Mouse (Mus musculus): ENCODE measurements around the gene Disp1. TPM values are rescaled to one million over a fixed set of nuclear protein-coding genes. Genes with fewer than 3 reads are reported as not detected.

The Disp1 gene
- polyA plus RNA-seq, 1 experiment from 2014 or later, result 7.5 TPM

DNA sequence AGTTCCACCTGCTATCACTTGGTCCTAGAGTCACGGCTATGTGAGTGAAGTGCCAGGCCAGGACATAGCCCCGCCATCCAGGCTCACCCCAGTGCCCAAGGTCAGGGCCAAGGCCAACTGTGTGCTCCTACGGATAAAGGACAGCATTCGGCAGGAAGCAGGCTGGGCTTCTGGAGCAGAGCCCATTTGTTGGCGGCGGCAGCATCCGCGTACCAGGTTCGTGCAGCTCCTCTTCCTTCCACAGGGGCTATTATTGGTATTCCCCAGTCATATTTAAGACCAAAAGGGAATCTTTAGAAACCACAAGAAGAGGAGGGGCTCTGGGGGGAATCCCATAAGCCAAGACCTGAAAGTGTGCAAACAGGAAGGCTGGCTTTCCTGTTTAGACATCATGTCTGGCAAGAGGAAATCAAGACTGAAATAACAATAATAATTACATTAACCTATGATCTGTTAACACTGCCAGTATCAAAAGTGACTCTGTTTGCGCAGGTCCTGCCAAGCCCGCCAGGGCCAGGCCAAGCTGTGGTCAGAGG lies 180.4 kb downstream of the Disp1 start:
- Histone ChIP-seq H3K9ac (ENCODE audit: low read depth, low read length) (no peak overlapping the region), H3K27me3 (replicated peaks; ENCODE audit: control insufficient read depth, insufficient read depth, low read length) (0 out of 2 replicates have a peak, but pooled peaks cover 3% of the 10 kb centered on the region), H3K36me3 (ENCODE audit: control insufficient read depth, insufficient read depth, low read length) (no peaks in the 10 kb centered on the region), H3K4me1 (ENCODE audit: control insufficient read depth, insufficient read depth, low read depth, low read length) (no peaks in the 10 kb centered on the region; the same call in 1 of the 2 replicates), H3K4me2 (ENCODE audit: low read length) (no peak overlapping the region), H3K4me3 (ENCODE audit: low read length) (no peak overlapping the region), H3K9me3 (ENCODE audit: control insufficient read depth, low read length) (peaks cover 3% of the 10 kb centered on the region; the same call in 1 of the 2 replicates), H3K27ac (ENCODE audit: low read depth, low read length) (no peak overlapping the region)
- peak; percentile 52; the same call in 1 of the 2 replicates for ATAC-seq
- whole genome bisulfite sequencing, result 70% methylated on average over 11 of the region's 11 CpGs

DNA sequence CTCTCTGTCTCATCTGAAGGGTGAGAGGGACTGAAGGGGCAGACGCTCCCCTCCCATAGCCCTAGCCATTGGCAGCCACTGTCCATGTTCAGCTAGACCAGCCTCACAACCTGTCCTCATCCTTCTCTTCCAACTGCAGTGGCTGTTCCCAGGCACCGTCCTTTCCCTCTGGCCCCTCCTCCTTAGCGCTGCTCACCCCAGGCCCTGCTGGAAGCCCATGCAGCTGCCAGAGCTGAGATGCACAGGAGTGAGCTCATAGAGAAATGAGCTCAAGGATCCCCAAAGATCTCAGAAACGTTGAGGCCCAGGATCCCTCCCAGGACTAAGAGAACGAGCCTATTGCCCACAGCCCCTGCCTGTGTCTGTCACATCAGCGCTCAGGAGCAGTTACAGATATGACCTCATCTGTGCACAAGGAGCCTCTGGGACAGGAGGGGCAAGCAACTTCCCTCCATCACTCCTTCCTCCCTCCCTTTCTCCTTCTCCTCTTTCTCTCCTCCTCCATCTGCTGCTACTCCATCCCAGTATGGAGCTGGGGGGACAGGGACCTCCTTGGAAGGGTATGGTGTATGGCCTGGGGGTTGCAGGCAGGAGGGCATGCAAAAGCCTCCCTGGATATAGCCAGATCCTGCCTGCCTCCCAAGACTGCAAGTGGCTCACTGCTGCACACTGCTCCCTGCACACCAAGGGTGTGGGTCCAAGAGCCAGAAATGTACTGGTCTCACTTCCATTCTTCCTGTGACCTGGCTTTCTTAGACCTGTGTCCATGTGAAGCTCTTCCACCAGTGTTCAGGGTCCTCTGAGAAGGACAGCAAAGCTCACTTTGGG lies 181.2 kb downstream of the Disp1 start:
- H3K36me3 ChIP-seq (ENCODE audit: control insufficient read depth, insufficient read depth, low read length), result no peaks in the 10 kb centered on the region
- H3K9me3 ChIP-seq (ENCODE audit: control insufficient read depth, low read length), result peaks cover 3% of the 10 kb centered on the region; the same call in 1 of the 2 replicates
- H3K27ac ChIP-seq (ENCODE audit: low read depth, low read length), result no peak overlapping the region
- H3K4me3 ChIP-seq (ENCODE audit: low read length), result no peak overlapping the region
- no peak overlapping the region for H3K4me2 ChIP-seq (ENCODE audit: low read length)
- 0 out of 2 replicates have a peak, but pooled peaks cover 3% of the 10 kb centered on the region for H3K27me3 ChIP-seq (replicated peaks; ENCODE audit: control insufficient read depth, insufficient read depth, low read length)
- 41% methylated on average over 6 of the region's 6 CpGs for WGBS
- ATAC-seq, result no peak
- H3K9ac ChIP-seq (ENCODE audit: low read depth, low read length), result no peak overlapping the region
- no peaks in the 10 kb centered on the region for H3K4me1 ChIP-seq (ENCODE audit: control insufficient read depth, insufficient read depth, low read depth, low read length)

DNA sequence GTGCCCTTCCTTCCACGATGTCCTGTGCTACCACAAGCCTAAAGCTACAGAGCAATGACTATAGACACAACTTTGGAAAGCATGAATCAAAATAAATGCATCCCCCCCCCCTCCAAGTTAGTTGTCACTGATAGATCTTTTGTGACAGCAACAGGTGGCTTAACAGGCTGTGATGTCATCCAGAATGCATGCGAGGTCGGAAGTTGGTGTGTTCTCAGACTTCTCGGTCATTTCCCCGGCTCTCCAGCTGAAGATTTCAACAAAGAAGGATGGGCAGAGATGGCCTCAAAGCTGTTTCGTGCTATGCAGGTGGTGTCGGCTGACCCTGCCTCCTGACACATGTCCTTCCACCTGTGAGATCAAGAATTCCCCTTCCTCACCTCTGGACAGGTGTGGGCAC lies 181.9 kb downstream of the Disp1 start:
- 87% methylated on average over 7 of the region's 7 CpGs for WGBS

More for the DNA sequence above, 181.9 kb downstream of the Disp1 start:
- Histone ChIP-seq H3K27ac (ENCODE audit: low read depth, low read length) (no peak overlapping the region), H3K4me2 (ENCODE audit: low read length) (no peak overlapping the region), H3K36me3 (ENCODE audit: control insufficient read depth, insufficient read depth, low read length) (no peaks in the 10 kb centered on the region), H3K4me1 (ENCODE audit: control insufficient read depth, insufficient read depth, low read depth, low read length) (no peaks in the 10 kb centered on the region), H3K27me3 (replicated peaks; ENCODE audit: control insufficient read depth, insufficient read depth, low read length) (no peaks in the 10 kb centered on the region), H3K4me3 (ENCODE audit: low read length) (no peak overlapping the region), H3K9me3 (ENCODE audit: control insufficient read depth, low read length) (peaks cover 3% of the 10 kb centered on the region; the same call in 1 of the 2 replicates), H3K9ac (ENCODE audit: low read depth, low read length) (no peak overlapping the region)
- ATAC-seq, result no peak

Small RNAs within 50 kb of the gene (microRNA-seq; reads per million reads assigned to microRNA genes)
- not detected for gene Gm24975

Other genes starting within 250 kb of the Disp1 start
- 51.2 and 54.4 TPM in 2 replicates for gene Aida, start 75.1 kb upstream of the Disp1 start, polyA plus RNA-seq (2015; fragmentation: Nextera tagmentation; extraction: Ambion mirVana)
- 98.7 and 103 TPM in 2 replicates for gene Brox, start 75.7 kb upstream of the Disp1 start, polyA plus RNA-seq (2015; fragmentation: Nextera tagmentation; extraction: Ambion mirVana)
- gene Mia3, start 148.0 kb upstream of the Disp1 start, polyA plus RNA-seq (2015; fragmentation: Nextera tagmentation; extraction: Ambion mirVana), result 102 and 116 TPM in 2 replicates
- gene Taf1a, start 167.5 kb upstream of the Disp1 start, polyA plus RNA-seq (2015; fragmentation: Nextera tagmentation; extraction: Ambion mirVana), result 15.0 and 16.1 TPM in 2 replicates
- 0.19 TPM in 2 replicates for gene Hhipl2, start 196.7 kb upstream of the Disp1 start, polyA plus RNA-seq (2015; fragmentation: Nextera tagmentation; extraction: Ambion mirVana)

All from hindbrain, embryonic 16.5 days (tissue).